8 mouse cellular contexts compared by ENCODE assay signal in genomic region chr15:98614551-98614950, GRCm38 (mm10). TPM values are rescaled to one million over a fixed set of nuclear protein-coding genes. Genes with fewer than 3 reads are reported as not detected.
DNase-seq lines count a peak whose midpoint lies in the region; ATAC-seq and TF ChIP-seq lines count a peak whose summit lies in the region.

No protein-coding gene starts in this region.

- no peaks in the 10 kb centered on the region for H3K79me2 ChIP-seq in liver, adult 2 months (ENCODE audit: control insufficient read depth, insufficient read depth, low read length)

- ATAC-seq in hindbrain, embryonic 16.5 days, result no peak
- no peak for ATAC-seq in midbrain, embryonic 14.5 days (ENCODE audit: low FRiP score, low TSS enrichment)

- no peak for TF ChIP-seq POLR2A in liver, adult 2 months (IDR thresholded peaks at IDR 0.05; ENCODE audit: extremely low read depth, insufficient read depth, low read length)

- TF ChIP-seq CTCF in liver, adult 2 months (IDR thresholded peaks at IDR 0.05; ENCODE audit: low read depth, low read length), result no peak

- no peak overlapping the region for H3K4me2 ChIP-seq in hindbrain, embryonic 16.5 days (ENCODE audit: low read length)
- H3K4me2 ChIP-seq in midbrain, embryonic 14.5 days (ENCODE audit: low read length), result no peak overlapping the region

- no peaks in the 10 kb centered on the region; the same call in 1 of the 2 replicates for H3K27me3 ChIP-seq in liver, adult 2 months (ENCODE audit: control insufficient read depth, insufficient read depth, low read length)
- H3K27me3 ChIP-seq in hindbrain, embryonic 16.5 days (replicated peaks; ENCODE audit: control insufficient read depth, insufficient read depth, low read length), result no peaks in the 10 kb centered on the region
- H3K27me3 ChIP-seq in midbrain, embryonic 14.5 days (ENCODE audit: control insufficient read depth, insufficient read depth, low read length), result 0 out of 2 replicates have a peak, but pooled peaks cover 5% of the 10 kb centered on the region

- DNase-seq in adrenal gland, postnatal 25 days, result peak; percentile 41
- no peak for DNase-seq in adrenal gland, adult 18-20 months (ENCODE audit: low spot score in 2 of 2)
- peak; percentile 70 for DNase-seq in liver, adult 2 months (ENCODE audit: extremely low read depth, low read depth, low spot score)
- DNase-seq in liver, result no peak
- peak; percentile 62 for DNase-seq in midbrain, embryonic 14.5 days
- no peak for DNase-seq in right cerebral cortex, postnatal 25 days
- DNase-seq in embryo, embryonic 11 days, result no peak

- H3K4me1 ChIP-seq in liver, adult 2 months (ENCODE audit: control insufficient read depth, insufficient read depth, low read length), result peaks cover 5% of the 10 kb centered on the region; the same call in 1 of the 2 replicates
- H3K4me1 ChIP-seq in hindbrain, embryonic 16.5 days (ENCODE audit: control insufficient read depth, insufficient read depth, low read depth, low read length), result peaks cover 7% of the 10 kb centered on the region
- H3K4me1 ChIP-seq in midbrain, embryonic 14.5 days (ENCODE audit: control insufficient read depth, insufficient read depth, low read length), result 0 out of 2 replicates have a peak, but pooled peaks cover 4% of the 10 kb centered on the region

- H3K36me3 ChIP-seq in liver, adult 2 months (ENCODE audit: control insufficient read depth, insufficient read depth, low read length), result no peaks in the 10 kb centered on the region
- no peaks in the 10 kb centered on the region for H3K36me3 ChIP-seq in hindbrain, embryonic 16.5 days (ENCODE audit: control insufficient read depth, insufficient read depth, low read length)
- no peaks in the 10 kb centered on the region for H3K36me3 ChIP-seq in midbrain, embryonic 14.5 days (ENCODE audit: control insufficient read depth, insufficient read depth, low read length)

- 29% methylated on average over 9 of the region's 9 CpGs for WGBS in liver, adult 2 months
- 30% methylated on average over 9 of the region's 9 CpGs for WGBS in hindbrain, embryonic 16.5 days
- WGBS in midbrain, embryonic 14.5 days, result 36% methylated on average over 9 of the region's 9 CpGs

- H3K9me3 ChIP-seq in hindbrain, embryonic 16.5 days (ENCODE audit: control insufficient read depth, low read length), result no peaks in the 10 kb centered on the region
- H3K9me3 ChIP-seq in midbrain, embryonic 14.5 days (ENCODE audit: control insufficient read depth, low read length), result no peaks in the 10 kb centered on the region

- no peak overlapping the region for H3K27ac ChIP-seq in liver, adult 2 months (replicated peaks; ENCODE audit: insufficient read depth, low read depth, low read length)
- H3K27ac ChIP-seq in hindbrain, embryonic 16.5 days (ENCODE audit: low read depth, low read length), result peak overlapping the region; percentile 13; the same call in 1 of the 2 replicates
- no peak overlapping the region for H3K27ac ChIP-seq in midbrain, embryonic 14.5 days (replicated peaks; ENCODE audit: low read depth, low read length)

- H3K9ac ChIP-seq in liver, adult 2 months (ENCODE audit: low read depth, low read length), result no peak overlapping the region
- 0 out of 2 replicates have a peak overlapping the region, but pooled peaks have one; percentile 13 for H3K9ac ChIP-seq in hindbrain, embryonic 16.5 days (ENCODE audit: low read depth, low read length)
- H3K9ac ChIP-seq in midbrain, embryonic 14.5 days (replicated peaks; ENCODE audit: low read length), result no peak overlapping the region; the same call in 1 of the 2 replicates

- no peak overlapping the region for H3K4me3 ChIP-seq in liver, adult 2 months (ENCODE audit: insufficient read depth, low read depth, low read length)
- no peak overlapping the region for H3K4me3 ChIP-seq in hindbrain, embryonic 16.5 days (ENCODE audit: low read length)
- no peak overlapping the region for H3K4me3 ChIP-seq in midbrain, embryonic 14.5 days (replicated peaks; ENCODE audit: low read depth, low read length)

RNA-seq across cellular contexts. Expression of gene Adcy6, which starts 4.7 kb away (rescaled TPM):
- 42.7 and 48.9 TPM in 2 replicates for total RNA-seq in adrenal gland, postnatal 25 days (2021)
- 10 to 100 TPM; 48.7 to 83.1 TPM for total RNA-seq in adrenal gland, adult 18-20 months (2021)
- 8.9 and 11.8 TPM in 2 replicates for total RNA-seq in liver, adult 2 months (2014; rRNA removed)
- polyA plus RNA-seq in liver, adult 2 months (2012; rRNA removed), result 13.7 and 16.3 TPM in 2 replicates
- 9.1 and 10.1 TPM in 2 replicates for polyA plus RNA-seq in hindbrain, embryonic 16.5 days (2015; fragmentation: Nextera tagmentation; extraction: Ambion mirVana)
- polyA plus RNA-seq in midbrain, embryonic 14.5 days (2014; fragmentation: Nextera tagmentation; extraction: Ambion mirVana), result 9.6 and 12.2 TPM in 2 replicates

RNA-seq across cellular contexts. Expression of gene Cacnb3, which starts 16.1 kb away (rescaled TPM):
- total RNA-seq in adrenal gland, postnatal 25 days (2021), result 12.6 and 14.3 TPM in 2 replicates
- total RNA-seq in adrenal gland, adult 18-20 months (2021), result 10 to 100 TPM; 11.9 to 14.3 TPM
- 0.27 and 0.28 TPM in 2 replicates for total RNA-seq in liver, adult 2 months (2014; rRNA removed)
- polyA plus RNA-seq in liver, adult 2 months (2012; rRNA removed), result 0.75 and 0.86 TPM in 2 replicates
- 129 and 141 TPM in 2 replicates for polyA plus RNA-seq in hindbrain, embryonic 16.5 days (2015; fragmentation: Nextera tagmentation; extraction: Ambion mirVana)
- 130 and 136 TPM in 2 replicates for polyA plus RNA-seq in midbrain, embryonic 14.5 days (2014; fragmentation: Nextera tagmentation; extraction: Ambion mirVana)

RNA-seq across cellular contexts. Expression of gene 4930415O20Rik, which starts 43.7 kb away (rescaled TPM):
- total RNA-seq in adrenal gland, postnatal 25 days (2021), result not detected in 2 replicates
- total RNA-seq in adrenal gland, adult 18-20 months (2021), result 1 to 10 TPM in 1 of 2 experiments, not detected in 1; 1.2 TPM
- total RNA-seq in liver, adult 2 months (2014; rRNA removed), result not detected in 2 replicates
- not detected in 2 replicates for polyA plus RNA-seq in liver, adult 2 months (2012; rRNA removed)
- polyA plus RNA-seq in hindbrain, embryonic 16.5 days (2015; fragmentation: Nextera tagmentation; extraction: Ambion mirVana), result 0.30 and 0.31 TPM in 2 replicates
- polyA plus RNA-seq in midbrain, embryonic 14.5 days (2014; fragmentation: Nextera tagmentation; extraction: Ambion mirVana), result 0.58 TPM in 1 of 2 replicates, not detected in the other

RNA-seq across cellular contexts. Expression of gene Ccnt1, which starts 43.8 kb away (rescaled TPM):
- total RNA-seq in adrenal gland, postnatal 25 days (2021), result 52.2 and 55.9 TPM in 2 replicates
- 10 to 100 TPM; 52.5 to 65.9 TPM for total RNA-seq in adrenal gland, adult 18-20 months (2021)
- 13.5 and 13.8 TPM in 2 replicates for total RNA-seq in liver, adult 2 months (2014; rRNA removed)
- polyA plus RNA-seq in liver, adult 2 months (2012; rRNA removed), result 5.4 and 7.4 TPM in 2 replicates
- polyA plus RNA-seq in hindbrain, embryonic 16.5 days (2015; fragmentation: Nextera tagmentation; extraction: Ambion mirVana), result 58.9 and 69.4 TPM in 2 replicates
- 59.7 and 65.8 TPM in 2 replicates for polyA plus RNA-seq in midbrain, embryonic 14.5 days (2014; fragmentation: Nextera tagmentation; extraction: Ambion mirVana)

RNA-seq across cellular contexts. Expression of gene Ddx23, which starts 48.1 kb away (rescaled TPM):
- 76.1 and 88.7 TPM in 2 replicates for total RNA-seq in adrenal gland, postnatal 25 days (2021)
- total RNA-seq in adrenal gland, adult 18-20 months (2021), result 10 to 100 TPM; 80.7 to 83.8 TPM
- total RNA-seq in liver, adult 2 months (2014; rRNA removed), result 27.6 and 33.9 TPM in 2 replicates
- polyA plus RNA-seq in liver, adult 2 months (2012; rRNA removed), result 15.4 and 18.8 TPM in 2 replicates
- polyA plus RNA-seq in hindbrain, embryonic 16.5 days (2015; fragmentation: Nextera tagmentation; extraction: Ambion mirVana), result 17.8 and 19.7 TPM in 2 replicates
- 17.7 and 24.9 TPM in 2 replicates for polyA plus RNA-seq in midbrain, embryonic 14.5 days (2014; fragmentation: Nextera tagmentation; extraction: Ambion mirVana)

Comparison
In these comparisons a context has a peak if more than half of its experiments do, and no peak if none do; other contexts are left out.
1. DNase-seq: peak in adrenal gland, postnatal 25 days (single experiment), liver, adult 2 months (single experiment) and midbrain, embryonic 14.5 days (single experiment); none in adrenal gland, adult 18-20 months (0 of 2), liver (single experiment), right cerebral cortex, postnatal 25 days (single experiment) and embryo, embryonic 11 days (single experiment).
2. RNA of gene Cacnb3, which starts 16.1 kb away (total RNA-seq): 11.9 to 14.3 TPM in adrenal gland, adult 18-20 months and 12.6 to 14.3 TPM in adrenal gland, postnatal 25 days; 0.27 to 0.28 TPM in liver, adult 2 months; every median in the first group is over 10 times any median in the second.